Mouse (Mus musculus) right cerebral cortex, postnatal 36 days (tissue): ENCODE data around the gene 4921511M17Rik.
"Not testable (repeated sequence)": the region's sequence is repeated elsewhere in the genome, so short reads cannot be mapped to it uniquely, and the experiment has no call there.

ENCODE experiments used
- DNase-seq, 2 experiments: peaks; one replicate each; pipeline ENCODE4 v3.0.0; 2022; ENCODE audit warnings: low spot score in 2 of 2, mixed read lengths in 1 of 2

Gene 4921511M17Rik

DNA sequence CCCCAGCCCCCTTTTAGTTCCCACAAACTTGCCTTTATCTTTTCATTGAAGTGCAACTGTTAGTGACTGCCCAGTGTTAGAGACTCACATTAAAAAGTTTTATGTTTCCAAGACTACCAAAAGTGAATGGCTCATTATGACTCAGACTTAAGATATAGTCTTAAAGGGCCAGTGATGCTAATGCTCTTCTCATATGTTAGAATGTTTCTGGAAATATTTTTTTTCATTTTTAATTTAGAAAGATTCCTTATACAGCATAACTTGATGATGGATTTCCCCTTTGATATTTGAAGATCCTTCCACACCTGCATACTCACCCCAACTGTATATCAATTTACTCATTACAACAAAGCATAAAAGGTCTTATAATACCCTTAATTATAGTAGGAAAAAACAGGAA lies at the start of gene 4921511M17Rik:
4921511M17Rik (minus strand) TSS at position 101 of the 400 bp plus-strand sequence.
- not testable (repeated sequence) for DNase-seq

DNA sequence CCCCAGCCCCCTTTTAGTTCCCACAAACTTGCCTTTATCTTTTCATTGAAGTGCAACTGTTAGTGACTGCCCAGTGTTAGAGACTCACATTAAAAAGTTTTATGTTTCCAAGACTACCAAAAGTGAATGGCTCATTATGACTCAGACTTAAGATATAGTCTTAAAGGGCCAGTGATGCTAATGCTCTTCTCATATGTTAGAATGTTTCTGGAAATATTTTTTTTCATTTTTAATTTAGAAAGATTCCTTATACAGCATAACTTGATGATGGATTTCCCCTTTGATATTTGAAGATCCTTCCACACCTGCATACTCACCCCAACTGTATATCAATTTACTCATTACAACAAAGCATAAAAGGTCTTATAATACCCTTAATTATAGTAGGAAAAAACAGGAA lies 21.3 kb upstream of the 4921511M17Rik start, which contains the start of gene Gm10057:
Gm10057 (minus strand) TSS at position 101 of the 400 bp plus-strand sequence.
- DNase-seq = not testable (repeated sequence)

DNA sequence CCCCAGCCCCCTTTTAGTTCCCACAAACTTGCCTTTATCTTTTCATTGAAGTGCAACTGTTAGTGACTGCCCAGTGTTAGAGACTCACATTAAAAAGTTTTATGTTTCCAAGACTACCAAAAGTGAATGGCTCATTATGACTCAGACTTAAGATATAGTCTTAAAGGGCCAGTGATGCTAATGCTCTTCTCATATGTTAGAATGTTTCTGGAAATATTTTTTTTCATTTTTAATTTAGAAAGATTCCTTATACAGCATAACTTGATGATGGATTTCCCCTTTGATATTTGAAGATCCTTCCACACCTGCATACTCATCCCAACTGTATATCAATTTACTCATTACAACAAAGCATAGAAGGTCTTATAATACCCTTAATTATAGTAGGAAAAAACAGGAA lies 21.1 kb downstream of the 4921511M17Rik start, which contains the start of gene Samt1:
Samt1 (minus strand) TSS at position 101 of the 400 bp plus-strand sequence.
- DNase-seq = not testable (repeated sequence)

DNA sequence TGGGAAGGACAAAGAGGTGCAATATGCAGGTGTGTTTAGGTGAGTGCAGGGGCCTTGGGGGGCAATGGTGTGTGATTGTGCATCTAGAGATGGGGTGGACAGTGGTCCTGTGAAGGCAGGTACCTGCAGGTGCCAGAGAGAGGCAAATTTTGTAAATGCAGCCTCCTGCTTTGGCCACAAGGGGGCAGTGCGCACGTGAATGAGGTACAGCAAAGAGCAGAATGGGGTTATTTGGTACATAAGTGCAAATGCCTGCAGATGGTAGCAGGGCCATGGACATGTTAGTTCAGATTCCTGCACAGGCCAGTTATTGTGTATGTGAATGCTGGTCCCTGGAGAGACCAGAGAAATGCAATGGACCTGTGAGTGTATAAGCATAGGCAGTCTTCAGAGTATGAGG lies 56.7 kb downstream of the 4921511M17Rik start:
- DNase-seq = not testable (repeated sequence)

DNA sequence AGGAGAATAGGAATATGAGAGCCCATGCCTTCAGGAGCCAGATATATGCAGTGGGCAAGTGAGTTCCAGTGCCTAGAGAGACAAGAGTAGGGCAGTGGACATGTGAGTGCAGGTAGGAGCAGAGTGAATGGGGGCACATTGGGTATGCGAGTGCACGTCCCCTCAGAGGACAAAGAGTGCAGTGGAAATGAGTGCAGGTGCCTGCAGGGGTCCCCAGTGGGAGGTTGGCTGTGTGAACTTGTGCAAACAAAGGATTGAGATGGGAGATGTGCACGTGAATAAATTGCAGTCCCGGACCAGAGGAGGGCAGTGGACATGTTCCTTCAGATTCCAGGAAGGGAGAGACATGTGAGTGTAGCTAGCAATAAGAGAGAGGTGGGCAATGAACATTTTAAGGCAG lies 57.2 kb downstream of the 4921511M17Rik start:
- not testable (repeated sequence) for DNase-seq

DNA sequence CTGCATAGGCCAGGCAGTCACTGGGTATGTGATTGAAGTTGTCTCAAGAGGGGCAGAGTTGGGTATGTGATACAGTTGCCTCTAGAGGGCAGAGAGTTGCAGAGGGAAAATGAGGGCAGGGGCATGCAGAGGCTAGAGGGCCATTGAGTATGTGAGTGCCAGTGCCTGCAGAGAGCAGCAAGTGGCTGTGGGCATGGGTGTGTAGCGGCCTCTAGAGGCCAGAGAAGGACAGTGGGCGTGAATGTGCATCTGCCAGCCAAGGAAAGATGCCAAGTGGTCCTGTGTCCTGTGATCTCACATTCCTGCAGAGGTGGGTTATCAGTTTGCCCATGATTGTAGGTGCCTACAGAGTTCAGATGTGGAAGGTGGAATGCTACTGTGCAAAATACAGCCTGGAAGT lies 59.2 kb downstream of the 4921511M17Rik start:
- DNase-seq = no peak
